Mouse (Mus musculus): ENCODE results near the gene Grin2d. TPM values are rescaled to one million over a fixed set of nuclear protein-coding genes. Genes with fewer than 3 reads are reported as not detected.

The Grin2d gene
- total and polyA plus RNA-seq, 3 experiments = 0.04 to 0.07 TPM; not detected in 1

DNA sequence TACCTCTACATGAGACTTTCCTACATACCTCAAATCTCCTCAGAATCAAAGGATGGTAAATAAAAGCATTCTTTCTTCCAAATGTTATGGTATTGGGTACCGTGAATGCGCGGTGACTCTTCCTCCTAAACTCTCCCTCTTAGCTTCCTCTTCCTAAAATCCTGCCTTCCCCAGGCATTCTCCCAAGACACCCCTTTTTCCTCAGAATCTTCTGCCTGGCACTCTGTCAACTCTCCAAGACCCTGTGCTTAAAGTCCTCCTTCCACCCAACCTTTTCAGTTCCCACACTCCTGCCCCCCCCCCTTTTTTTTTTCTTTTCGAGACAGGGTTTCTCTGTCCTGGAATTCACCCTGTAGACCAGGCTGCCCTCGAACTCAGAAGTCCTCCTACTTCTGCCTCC lies 63.3 kb downstream of the Grin2d start:
- peaks cover 3 to 28% of the 10 kb centered on the region in 2 experiments; a peak in 3 of 4 replicates for H3K4me1 ChIP-seq (ENCODE audit: control insufficient read depth in 1 of 2, insufficient read depth in 2 of 2)
- no peak overlapping the region for H3K9ac ChIP-seq (ENCODE audit: insufficient read depth, low read depth)
- dilution Hi-C loops (cut with MboI; ENCODE audit: extremely low pct_ligation_motif_present, extremely low pct_unique_long_range_greater_than_20kb, low sequenced_read_pairs) = no loop called here
- no peaks in the 10 kb centered on the region for H3K27me3 ChIP-seq (replicated peaks)
- peak overlapping the region; percentile 85; the same call in 1 of the 2 replicates for H3K4me2 ChIP-seq (ENCODE audit: insufficient read depth, low read depth, poor library complexity, severe bottlenecking)
- no peak overlapping the region for H3K27ac ChIP-seq (ENCODE audit: insufficient read depth, low read depth)
- H3K36me3 ChIP-seq (replicated peaks in 1 of 2; ENCODE audit: control insufficient read depth in 1 of 2, insufficient read depth in 1 of 2, low read length in 1 of 2) = peaks cover 31 to 52% of the 10 kb centered on the region in 2 experiments
- peaks cover 13% of the 10 kb centered on the region for H3K79me2 ChIP-seq (replicated peaks; ENCODE audit: control insufficient read depth, extremely low read depth, insufficient read depth, poor library complexity, severe bottlenecking)
- in situ Hi-C loops (cut with MboI; ENCODE audit: low pct_ligation_motif_present, low pct_unique_long_range_greater_than_20kb, low sequenced_read_pairs) = no loop called here
- TF ChIP-seq TCF12 (IDR thresholded peaks at IDR 0.05; ENCODE audit: low read depth, low read length) (no peak), CHD2 (IDR thresholded peaks at IDR 0.05; ENCODE audit: low read length) (no peak), ZNF384 (IDR thresholded peaks at IDR 0.05; ENCODE audit: low read depth, low read length) (no peak), ELF1 (IDR thresholded peaks at IDR 0.05; ENCODE audit: low read depth, low read length) (no peak), POLR2AphosphoS2 (IDR thresholded peaks at IDR 0.05; ENCODE audit: low read depth, low read length) (no peak), KAT2A (IDR thresholded peaks at IDR 0.05; ENCODE audit: insufficient replicate concordance, low read length) (no peak), SIN3A (IDR thresholded peaks at IDR 0.05; ENCODE audit: low read length) (no peak), ZKSCAN1 (IDR thresholded peaks at IDR 0.05; ENCODE audit: borderline replicate concordance, low read depth, low read length) (no peak), MYC (IDR thresholded peaks at IDR 0.05; ENCODE audit: low read depth, low read length) (no peak), USF2 (conservative IDR thresholded peaks at IDR 0.05; ENCODE audit: low read depth, low read length) (no peak), MAX (IDR thresholded peaks at IDR 0.05; ENCODE audit: low read length) (no peak), CTCF (conservative IDR thresholded peaks at IDR 0.05 in 1 of 2, IDR thresholded peaks at IDR 0.05 in 1 of 2; ENCODE audit: low read depth in 2 of 2, low read length in 2 of 2) (no peak), ZMIZ1 (IDR thresholded peaks at IDR 0.05; ENCODE audit: low read depth, low read length) (no peak), ETS1 (conservative IDR thresholded peaks at IDR 0.05; ENCODE audit: low read depth, low read length) (no peak), RAD21 (IDR thresholded peaks at IDR 0.05; ENCODE audit: low read depth, low read length) (no peak), IRF4 (IDR thresholded peaks at IDR 0.05; ENCODE audit: low read depth, low read length) (no peak), NRF1 (IDR thresholded peaks at IDR 0.05; ENCODE audit: low read depth, low read length) (no peak), MAZ (IDR thresholded peaks at IDR 0.05; ENCODE audit: low read depth, low read length) (no peak), MEF2A (IDR thresholded peaks at IDR 0.05; ENCODE audit: borderline replicate concordance, low read depth, low read length) (no peak)
- peak overlapping the region in 1 of 3 experiments; percentile 31 for H3K4me3 ChIP-seq (replicated peaks in 1 of 3; ENCODE audit: low read depth in 2 of 3, low read length in 2 of 3, poor library complexity in 1 of 3)
- no peaks in the 10 kb centered on the region for H3K9me3 ChIP-seq (replicated peaks; ENCODE audit: low read length)
- DNase-seq (ENCODE audit: extremely low read depth) = no peak

Measured in CH12.LX (cell line).